Mouse (Mus musculus): ENCODE measurements around the gene Klc4. TPM values are rescaled to one million over a fixed set of nuclear protein-coding genes. Genes with fewer than 3 reads are reported as not detected.
A peak's percentile ranks its signal among the peaks of the same experiment; 100 is the strongest.

Klc4 gene
- total RNA-seq, 1 experiment: 17.8 TPM

GRCm38 (mm10) chr17:46685913-46686312, 40.1 kb upstream of the Klc4 start:
- Histone ChIP-seq H3K27ac (ENCODE audit: insufficient read depth, low read depth, low read length, poor library complexity, severe bottlenecking) (no peak overlapping the region), H3K4me1 (ENCODE audit: control insufficient read depth in 2 of 2, insufficient read depth in 2 of 2, low read length in 2 of 2, poor library complexity in 1 of 2) (peaks cover 7 to 18% of the 10 kb centered on the region in 2 experiments; a peak in 2 of 4 replicates), H3K9me3 (ENCODE audit: control insufficient read depth, insufficient read depth, low read depth, low read length) (no peaks in the 10 kb centered on the region), H3K9ac (ENCODE audit: insufficient read depth, low read depth, low read length, poor library complexity, severe bottlenecking) (no peak overlapping the region), H3K36me3 (ENCODE audit: control insufficient read depth, insufficient read depth, low read length, poor library complexity, severe bottlenecking) (peaks cover 47% of the 10 kb centered on the region), H3K4me3 (ENCODE audit: insufficient read depth in 1 of 2, low read depth in 1 of 2, low read length in 2 of 2, poor library complexity in 1 of 2, severe bottlenecking in 1 of 2) (no peak overlapping the region)
- TF ChIP-seq HCFC1 (IDR thresholded peaks at IDR 0.05; ENCODE audit: borderline replicate concordance, insufficient read depth, low read length): no peak
- no peak for TF ChIP-seq ZNF384 (IDR thresholded peaks at IDR 0.05; ENCODE audit: low read depth, low read length)
- TF ChIP-seq CHD2 (IDR thresholded peaks at IDR 0.05; ENCODE audit: low read depth, low read length): no peak
- TF ChIP-seq ZC3H11A (IDR thresholded peaks at IDR 0.05; ENCODE audit: borderline replicate concordance, low read depth, low read length): no peak
- no peak for DNase-seq (ENCODE audit: low read depth, low spot score)
- in situ Hi-C loops (cut with MboI; ENCODE audit: low sequenced_read_pairs in 2 of 2, unreplicated experiment in 2 of 2): no loop called here

DNA sequence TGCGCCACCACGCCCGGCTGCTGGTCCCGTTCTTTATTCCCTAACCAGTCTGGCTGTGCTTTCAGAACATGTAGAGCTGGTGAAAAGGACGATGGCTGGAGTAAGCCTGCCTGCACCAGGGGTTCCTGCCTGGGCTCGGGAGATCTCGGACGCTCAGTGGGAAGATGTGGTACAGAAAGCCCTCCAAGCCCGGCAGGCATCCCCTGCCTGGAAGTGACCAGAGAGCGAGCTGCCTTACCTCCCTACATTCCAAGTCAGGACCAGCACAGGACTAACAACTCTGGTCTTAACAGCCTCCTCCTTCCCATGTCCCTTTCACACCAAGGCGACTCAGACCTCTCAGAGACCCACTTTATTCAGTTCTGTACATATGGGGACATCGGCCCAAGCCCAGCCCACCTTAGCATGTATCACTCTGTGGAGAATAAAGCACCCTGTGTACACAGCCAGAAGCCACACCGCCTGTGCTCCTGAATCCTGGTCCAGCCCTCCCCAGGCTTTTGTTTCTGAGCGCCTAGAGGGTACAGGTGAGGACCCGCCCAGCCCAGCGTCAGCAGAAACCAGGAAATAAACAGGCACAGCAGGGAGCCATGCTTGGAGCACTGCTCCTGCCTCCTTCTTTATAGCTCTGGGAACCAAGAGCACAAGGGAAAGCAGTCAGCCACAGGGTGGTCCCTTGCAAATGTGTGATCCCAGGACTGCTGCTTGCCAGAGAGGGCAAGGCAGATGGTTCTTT, 37.0 kb upstream of the Klc4 start:
- peaks cover 17 to 30% of the 10 kb centered on the region in 2 experiments; a peak in 3 of 4 replicates for H3K4me1 ChIP-seq (ENCODE audit: control insufficient read depth in 2 of 2, insufficient read depth in 2 of 2, low read length in 2 of 2, poor library complexity in 1 of 2)
- TF ChIP-seq ZNF384 (IDR thresholded peaks at IDR 0.05; ENCODE audit: low read depth, low read length) (no peak), ZC3H11A (IDR thresholded peaks at IDR 0.05; ENCODE audit: borderline replicate concordance, low read depth, low read length) (no peak), HCFC1 (IDR thresholded peaks at IDR 0.05; ENCODE audit: borderline replicate concordance, insufficient read depth, low read length) (no peak), CHD2 (IDR thresholded peaks at IDR 0.05; ENCODE audit: low read depth, low read length) (no peak), MAFK (IDR thresholded peaks at IDR 0.05; ENCODE audit: insufficient read depth, low read depth, low read length) (no peak)
- peak overlapping the region; percentile 59 for H3K27ac ChIP-seq (ENCODE audit: insufficient read depth, low read depth, low read length, poor library complexity, severe bottlenecking)
- in situ Hi-C loops (cut with MboI; ENCODE audit: low sequenced_read_pairs in 2 of 2, unreplicated experiment in 2 of 2): no loop called here
- H3K36me3 ChIP-seq (ENCODE audit: control insufficient read depth, insufficient read depth, low read length, poor library complexity, severe bottlenecking): peaks cover 48% of the 10 kb centered on the region
- no peaks in the 10 kb centered on the region for H3K9me3 ChIP-seq (ENCODE audit: control insufficient read depth, insufficient read depth, low read depth, low read length)
- peak; percentile 91 for DNase-seq (ENCODE audit: low read depth, low spot score)
- peak overlapping the region in 1 of 2 experiments; percentile 10; a peak in 1 of 4 replicates for H3K4me3 ChIP-seq (ENCODE audit: insufficient read depth in 1 of 2, low read depth in 1 of 2, low read length in 2 of 2, poor library complexity in 1 of 2, severe bottlenecking in 1 of 2)
- H3K9ac ChIP-seq (ENCODE audit: insufficient read depth, low read depth, low read length, poor library complexity, severe bottlenecking): no peak overlapping the region

DNA sequence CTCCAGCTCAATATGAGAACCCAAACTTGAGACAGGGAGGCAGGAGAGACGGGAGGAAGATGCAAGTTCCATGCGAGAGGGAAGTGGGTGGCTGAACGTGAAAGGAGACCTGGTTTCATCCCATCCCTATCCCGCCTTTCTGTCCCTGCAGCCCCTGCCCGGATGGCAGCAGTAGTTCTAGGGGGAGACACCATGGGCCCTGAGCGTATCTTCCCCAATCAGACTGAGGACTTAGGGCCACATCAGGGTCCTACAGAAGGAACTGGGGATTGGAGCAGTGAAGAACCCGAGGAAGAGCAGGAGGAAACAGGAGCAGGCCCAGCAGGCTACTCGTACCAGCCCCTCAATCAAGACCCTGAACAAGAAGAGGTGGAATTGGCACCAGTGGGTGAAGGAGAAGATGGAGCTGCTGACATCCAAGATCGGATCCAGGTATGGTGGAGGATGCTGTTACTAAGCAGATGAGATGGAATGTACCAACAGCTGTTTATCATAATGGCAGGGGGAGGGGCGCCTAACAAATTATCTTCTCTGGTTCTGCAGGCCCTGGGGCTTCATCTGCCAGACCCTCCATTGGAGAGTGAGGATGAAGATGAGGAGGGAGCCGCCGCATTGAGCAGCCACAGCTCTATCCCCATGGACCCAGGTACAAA, 35.8 kb upstream of the Klc4 start:
- Histone ChIP-seq H3K36me3 (ENCODE audit: control insufficient read depth, insufficient read depth, low read length, poor library complexity, severe bottlenecking) (peaks cover 49% of the 10 kb centered on the region), H3K4me3 (ENCODE audit: insufficient read depth in 1 of 2, low read depth in 1 of 2, low read length in 2 of 2, poor library complexity in 1 of 2, severe bottlenecking in 1 of 2) (peak overlapping the region; percentile 78 to 92), H3K9ac (ENCODE audit: insufficient read depth, low read depth, low read length, poor library complexity, severe bottlenecking) (peak overlapping the region; percentile 84), H3K4me1 (ENCODE audit: control insufficient read depth in 2 of 2, insufficient read depth in 2 of 2, low read length in 2 of 2, poor library complexity in 1 of 2) (peaks cover 17 to 37% of the 10 kb centered on the region in 2 experiments; a peak in 3 of 4 replicates), H3K27ac (ENCODE audit: insufficient read depth, low read depth, low read length, poor library complexity, severe bottlenecking) (peak overlapping the region; percentile 64), H3K9me3 (ENCODE audit: control insufficient read depth, insufficient read depth, low read depth, low read length) (no peaks in the 10 kb centered on the region)
- TF ChIP-seq MAFK (IDR thresholded peaks at IDR 0.05; ENCODE audit: insufficient read depth, low read depth, low read length) (no peak), ZNF384 (IDR thresholded peaks at IDR 0.05; ENCODE audit: low read depth, low read length) (no peak), ZC3H11A (IDR thresholded peaks at IDR 0.05; ENCODE audit: borderline replicate concordance, low read depth, low read length) (no peak), CHD2 (IDR thresholded peaks at IDR 0.05; ENCODE audit: low read depth, low read length) (no peak), HCFC1 (IDR thresholded peaks at IDR 0.05; ENCODE audit: borderline replicate concordance, insufficient read depth, low read length) (no peak)
- in situ Hi-C loops (cut with MboI; ENCODE audit: low sequenced_read_pairs in 2 of 2, unreplicated experiment in 2 of 2): no loop called here
- no peak for DNase-seq (ENCODE audit: low read depth, low spot score)

- Histone ChIP-seq H3K36me3 (ENCODE audit: control insufficient read depth, insufficient read depth, low read length, poor library complexity, severe bottlenecking) (peaks cover 49% of the 10 kb centered on the region), H3K9me3 (ENCODE audit: control insufficient read depth, insufficient read depth, low read depth, low read length) (no peaks in the 10 kb centered on the region), H3K27ac (ENCODE audit: insufficient read depth, low read depth, low read length, poor library complexity, severe bottlenecking) (peak within 1 kb of the TSS; percentile 94), H3K4me1 (ENCODE audit: control insufficient read depth in 2 of 2, insufficient read depth in 2 of 2, low read length in 2 of 2, poor library complexity in 1 of 2) (peaks cover 17 to 43% of the 10 kb centered on the region in 2 experiments; a peak in 3 of 4 replicates), H3K4me3 (ENCODE audit: insufficient read depth in 1 of 2, low read depth in 1 of 2, low read length in 2 of 2, poor library complexity in 1 of 2, severe bottlenecking in 1 of 2) (peak within 1 kb of the TSS; percentile 95 to 98), H3K9ac (ENCODE audit: insufficient read depth, low read depth, low read length, poor library complexity, severe bottlenecking) (peak within 1 kb of the TSS; percentile 92)
- DNase-seq (ENCODE audit: low read depth, low spot score): peak; percentile 99
- in situ Hi-C loops (cut with MboI; ENCODE audit: low sequenced_read_pairs in 2 of 2, unreplicated experiment in 2 of 2): no loop called here
- TF ChIP-seq ZC3H11A (IDR thresholded peaks at IDR 0.05; ENCODE audit: borderline replicate concordance, low read depth, low read length) (no peak), HCFC1 (IDR thresholded peaks at IDR 0.05; ENCODE audit: borderline replicate concordance, insufficient read depth, low read length) (peak; percentile 94)
Measured at GRCm38 (mm10) chr17:46680760-46681373, 35.0 kb upstream of the Klc4 start, which contains the start of gene Klhdc3. Gene Klhdc3, minus strand, starts transcription at chr17:46680914.

Measured in ES-E14 (cell line).